Comparison of ENCODE assay signal across 10 mouse cellular contexts in genomic region chr14:25635746-25636145, GRCm38 (mm10). TPM values are rescaled to one million over a fixed set of nuclear protein-coding genes. Genes with fewer than 3 reads are reported as not detected.
DNase-seq lines count a peak whose midpoint lies in the region; ATAC-seq and TF ChIP-seq lines count a peak whose summit lies in the region.
"Had no signal": no experiment of that assay in that cellular context is flagged by ENCODE, and none has a peak within 500 bp of the region (broad histone marks: within the 10 kb centered on the region; RNA-seq: fewer than 3 reads in every experiment).

No protein-coding gene starts in this region.

- 74% methylated on average over 12 of the region's 12 CpGs for WGBS in heart, embryonic 15.5 days
- 74% methylated on average over 12 of the region's 12 CpGs for WGBS in stomach, embryonic 16.5 days
- WGBS in stomach, postnatal 0 days, result 77% methylated on average over 12 of the region's 12 CpGs
- 39% methylated on average over 12 of the region's 12 CpGs for whole genome bisulfite sequencing in hindbrain, postnatal 0 days

- no peak overlapping the region for H3K9ac ChIP-seq in heart, embryonic 15.5 days
- H3K9ac ChIP-seq in stomach, embryonic 16.5 days (ENCODE audit: low read length), result no peak overlapping the region
- no peak overlapping the region for H3K9ac ChIP-seq in stomach, postnatal 0 days (ENCODE audit: low read length)
- H3K9ac ChIP-seq in hindbrain, postnatal 0 days (replicated peaks; ENCODE audit: low read length), result no peak overlapping the region

- H3K27ac ChIP-seq in heart, embryonic 15.5 days, result peak overlapping the region; percentile 67
- peak overlapping the region; percentile 53 for H3K27ac ChIP-seq in stomach, embryonic 16.5 days (ENCODE audit: low read length)
- no peak overlapping the region; the same call in 1 of the 2 replicates for H3K27ac ChIP-seq in stomach, postnatal 0 days (replicated peaks)
- peak overlapping the region; percentile 65; the same call in 1 of the 2 replicates for H3K27ac ChIP-seq in hindbrain, postnatal 0 days

- peaks cover 91% of the 10 kb centered on the region for H3K4me1 ChIP-seq in heart, embryonic 15.5 days (replicated peaks)
- peaks cover 16% of the 10 kb centered on the region; the same call in 1 of the 2 replicates for H3K4me1 ChIP-seq in stomach, embryonic 16.5 days (ENCODE audit: control insufficient read depth, insufficient read depth, low read length)
- no peaks in the 10 kb centered on the region for H3K4me1 ChIP-seq in stomach, postnatal 0 days (replicated peaks; ENCODE audit: control insufficient read depth, insufficient read depth)
- peaks cover 24% of the 10 kb centered on the region for H3K4me1 ChIP-seq in hindbrain, postnatal 0 days (ENCODE audit: insufficient read depth, low read length)

- H3K4me2 ChIP-seq in heart, embryonic 15.5 days, result no peak overlapping the region
- no peak overlapping the region for H3K4me2 ChIP-seq in stomach, embryonic 16.5 days (ENCODE audit: low read depth, low read length)
- H3K4me2 ChIP-seq in stomach, postnatal 0 days (replicated peaks; ENCODE audit: low read depth), result no peak overlapping the region
- H3K4me2 ChIP-seq in hindbrain, postnatal 0 days (ENCODE audit: low read depth, low read length), result no peak overlapping the region

- no peak for ATAC-seq in heart, embryonic 15.5 days (replicated peaks; ENCODE audit: insufficient number of reproducible peaks, insufficient read depth, low FRiP score, low read depth)
- no peak for ATAC-seq in stomach, embryonic 16.5 days (ENCODE audit: insufficient read depth, low FRiP score)
- no peak for ATAC-seq in stomach, postnatal 0 days (ENCODE audit: low FRiP score, low TSS enrichment)
- ATAC-seq in hindbrain, postnatal 0 days, result no peak

- DNase-seq in heart, adult 11 months, result no peak
- DNase-seq in stomach, postnatal 0 days (ENCODE audit: low spot score), result no peak
- DNase-seq in hindbrain, postnatal 0 days (ENCODE audit: low spot score), result no peak
- no peak for DNase-seq in left cerebral cortex, postnatal 10 days (ENCODE audit: extremely low spot score in 1 of 2, low spot score in 2 of 2)
- DNase-seq in right cerebral cortex, postnatal 36 days (ENCODE audit: low spot score in 2 of 2), result no peak
- DNase-seq: kidney, adult 2 months; lung, adult 2 months had no signal

- peaks cover 19% of the 10 kb centered on the region for H3K36me3 ChIP-seq in heart, embryonic 15.5 days
- H3K36me3 ChIP-seq in stomach, embryonic 16.5 days (ENCODE audit: control insufficient read depth, insufficient read depth, low read length), result 0 out of 2 replicates have a peak, but pooled peaks cover 8% of the 10 kb centered on the region
- H3K36me3 ChIP-seq in stomach, postnatal 0 days (ENCODE audit: control insufficient read depth, insufficient read depth, low read length), result peaks cover 18% of the 10 kb centered on the region
- peaks cover 24% of the 10 kb centered on the region for H3K36me3 ChIP-seq in hindbrain, postnatal 0 days (ENCODE audit: insufficient read depth, low read length)

- no peak for TF ChIP-seq CTCF in stomach, postnatal 0 days (IDR thresholded peaks at IDR 0.05; ENCODE audit: low read depth)
- TF ChIP-seq CTCF in hindbrain, postnatal 0 days (IDR thresholded peaks at IDR 0.05; ENCODE audit: low read depth), result no peak

- no peaks in the 10 kb centered on the region for H3K27me3 ChIP-seq in heart, embryonic 15.5 days
- no peaks in the 10 kb centered on the region for H3K27me3 ChIP-seq in stomach, embryonic 16.5 days (ENCODE audit: control insufficient read depth, insufficient read depth, low read length)
- H3K27me3 ChIP-seq in stomach, postnatal 0 days (ENCODE audit: control insufficient read depth, insufficient read depth, low read length), result no peaks in the 10 kb centered on the region
- no peaks in the 10 kb centered on the region for H3K27me3 ChIP-seq in hindbrain, postnatal 0 days (ENCODE audit: insufficient read depth, low read length)
- H3K27me3 ChIP-seq: megakaryocyte, embryonic 14.5 days had no signal

- TF ChIP-seq EP300 in stomach, postnatal 0 days (optimal IDR thresholded peaks at IDR 0.05), result no peak

- H3K9me3 ChIP-seq in heart, embryonic 15.5 days (replicated peaks), result no peaks in the 10 kb centered on the region
- no peaks in the 10 kb centered on the region for H3K9me3 ChIP-seq in stomach, embryonic 16.5 days (replicated peaks; ENCODE audit: control insufficient read depth, low read length)
- no peaks in the 10 kb centered on the region for H3K9me3 ChIP-seq in stomach, postnatal 0 days (ENCODE audit: control insufficient read depth, low read length)
- H3K9me3 ChIP-seq in hindbrain, postnatal 0 days (ENCODE audit: low read length), result no peaks in the 10 kb centered on the region
- H3K9me3 ChIP-seq: megakaryocyte, embryonic 14.5 days had no signal

- intact Hi-C loops in left cerebral cortex, postnatal 10 days (cut with DNase I), result no loop called here

- no peak overlapping the region for H3K4me3 ChIP-seq in heart, embryonic 15.5 days
- H3K4me3 ChIP-seq in stomach, embryonic 16.5 days (replicated peaks; ENCODE audit: low read length), result no peak overlapping the region
- H3K4me3 ChIP-seq in stomach, postnatal 0 days (ENCODE audit: low read depth, low read length), result no peak overlapping the region
- no peak overlapping the region for H3K4me3 ChIP-seq in hindbrain, postnatal 0 days (ENCODE audit: low read length)

RNA-seq across cellular contexts. Expression of gene Ppif, which starts 58.2 kb away (rescaled TPM):
- 102 and 108 TPM in 2 replicates for polyA plus RNA-seq in heart, embryonic 15.5 days (2015; fragmentation: Nextera tagmentation; extraction: Ambion mirVana)
- polyA plus RNA-seq in stomach, embryonic 16.5 days (2015; fragmentation: Nextera tagmentation; extraction: Ambion mirVana), result 47.7 and 69.3 TPM in 2 replicates
- polyA plus RNA-seq in stomach, postnatal 0 days (2015; fragmentation: Nextera tagmentation; extraction: Ambion mirVana), result 66.1 and 74.6 TPM in 2 replicates
- 55.3 and 55.4 TPM in 2 replicates for total RNA-seq in hindbrain, postnatal 0 days (2014; rRNA removed)
- 46.1 and 46.7 TPM in 2 replicates for polyA plus RNA-seq in hindbrain, postnatal 0 days (2015; fragmentation: Nextera tagmentation; extraction: Ambion mirVana)
- 10 to 100 TPM; 21.1 to 22.0 TPM for total RNA-seq in left cerebral cortex, postnatal 10 days (2021)
